Mouse (Mus musculus) liver, embryonic 14.5 days (tissue): ENCODE measurements around the gene Sdk1. TPM values are rescaled to one million over a fixed set of nuclear protein-coding genes. Genes with fewer than 3 reads are reported as not detected.
"Not testable (repeated sequence)": the region's sequence is repeated elsewhere in the genome, so short reads cannot be mapped to it uniquely, and the experiment has no call there.

ENCODE experiments used
- ATAC-seq: fragments of 200-750 bp; cut with Nextera tagmentation; 2 replicates; pipeline ENCODE4 v1.8.0; 2017; ENCODE audit warnings: moderate number of reproducible peaks, mild to moderate bottlenecking, moderate library complexity; ENCODE audit not compliant: insufficient read depth
- DNase-seq, 3 experiments: peaks; one replicate each; pipeline ENCODE4 v3.0.0-alpha.2; 2012 to 2013; ENCODE audit warnings: low read depth in 3 of 3, low spot score in 3 of 3
- H3K27ac ChIP-seq: fragments of 300-500 bp; sonication (generic); 2 replicates; pipeline ENCODE4 v1.5.1; 2014; ENCODE audit warnings: moderate library complexity, mild to moderate bottlenecking, control low read depth, inconsistent platforms
- H3K27me3 ChIP-seq: fragments of 300-500 bp; sonication (generic); 2 replicates; pipeline ENCODE4 v1.6.1; 2014; ENCODE audit warnings: mild to moderate bottlenecking, low read length, moderate library complexity; ENCODE audit not compliant: control insufficient read depth, insufficient read depth
- H3K36me3 ChIP-seq: fragments of 300-500 bp; sonication (generic); replicated peaks from 2 replicates; pipeline ENCODE4 v1.6.1; 2014; ENCODE audit warnings: low read depth; ENCODE audit not compliant: control insufficient read depth, insufficient read depth
- H3K4me1 ChIP-seq, 2 experiments: fragments of 200-500 bp in 1 of 2; fragments of 300-500 bp in 1 of 2; sonication (generic) in 1 of 2; replicated peaks; 2 replicates each; pipeline ENCODE4 v1.6.1; 2012 to 2014; ENCODE audit warnings: antibody characterized with exemption in 1 of 2, inconsistent platforms in 1 of 2, low read length in 1 of 2; ENCODE audit not compliant: control insufficient read depth in 2 of 2, insufficient read depth in 2 of 2
- H3K4me2 ChIP-seq: fragments of 300-500 bp; sonication (generic); 2 replicates; pipeline ENCODE4 v1.6.1; 2014; ENCODE audit warnings: low read depth, mild to moderate bottlenecking, control low read depth, moderate library complexity
- H3K4me3 ChIP-seq, 2 experiments: fragments of 200-500 bp in 1 of 2; fragments of 300-500 bp in 1 of 2; sonication (generic) in 1 of 2; 2 replicates each; pipeline ENCODE4 v1.5.1; 2012 to 2014; ENCODE audit warnings: low read depth in 2 of 2, low read length in 2 of 2, mild to moderate bottlenecking in 2 of 2, control low read depth in 1 of 2, inconsistent platforms in 1 of 2, moderate library complexity in 1 of 2; ENCODE audit not compliant: insufficient read depth in 1 of 2
- H3K9ac ChIP-seq: fragments of 300-500 bp; sonication (generic); replicated peaks from 2 replicates; pipeline ENCODE4 v1.6.1; 2014; ENCODE audit warnings: mild to moderate bottlenecking, control low read depth, moderate library complexity
- H3K9me3 ChIP-seq: fragments of 300-500 bp; sonication (generic); 2 replicates; pipeline ENCODE4 v1.6.1; 2016; ENCODE audit warnings: low read length, mixed read lengths; ENCODE audit not compliant: control insufficient read depth
- CTCF ChIP-seq: IDR thresholded peaks from 2 replicates; pipeline ENCODE4 v1.5.1; 2016; ENCODE audit warnings: antibody characterized with exemption, low read depth, control low read depth
- EP300 ChIP-seq: IDR thresholded peaks from 2 replicates; pipeline ENCODE4 v1.6.1; 2016; ENCODE audit warnings: antibody characterized with exemption, low read depth
- WGBS: fragments of 180-500 bp; shearing (Covaris S2); extraction: QIAGEN DNeasy Blood & Tissue Kit; methylation state at CpG from one replicate; pipeline ENCODE4 v1.1.7; 2014; ENCODE audit not compliant: insufficient replicate concordance; 5-methylcytosine and 5-hydroxymethylcytosine counted together
- polyA plus RNA-seq, 2 experiments: library from polyadenylated mRNA; depleted of rRNA in 1 of 2; stranded (reverse) in 1 of 2; unstranded in 1 of 2; fragments of >200 nt; fragmentation: Nextera tagmentation in 1 of 2; extraction: Ambion mirVana in 1 of 2; gene quantifications; 2 replicates each; pipeline versions ENCODE4 v1.2.1 to v1.2.3; 2012 to 2014

Gene Sdk1
- polyA plus RNA-seq, 2 experiments, result 0.01 to 0.25 TPM

DNA sequence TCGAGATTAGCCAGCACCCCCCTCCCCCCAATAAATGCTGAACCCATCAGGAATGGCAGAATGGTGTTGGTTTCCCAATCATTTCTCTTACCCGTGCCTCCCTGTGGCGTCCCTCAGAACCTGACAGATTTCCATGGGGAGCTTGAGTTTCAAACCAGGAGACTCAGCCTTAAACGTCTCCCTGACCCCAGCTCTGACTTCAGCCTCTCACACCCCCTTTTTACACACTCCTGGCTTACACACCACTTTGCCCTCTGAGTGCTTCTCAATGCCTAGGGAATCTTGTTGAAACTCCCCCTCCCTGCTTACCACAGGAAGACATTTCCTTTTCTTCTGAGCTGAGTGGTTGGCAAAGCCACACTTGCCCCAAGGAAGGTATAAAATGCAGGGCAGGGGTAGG is 392.0 kb downstream of the Sdk1 start:
- no peaks in the 10 kb centered on the region for H3K4me1 ChIP-seq
- TF ChIP-seq EP300, result no peak
- no peak for TF ChIP-seq CTCF
- no peak overlapping the region for H3K27ac ChIP-seq
- H3K4me2 ChIP-seq, result no peak overlapping the region
- H3K4me3 ChIP-seq, result no peak overlapping the region
- H3K9ac ChIP-seq, result no peak overlapping the region
- WGBS, result 42% methylated on average over 4 of the region's 4 CpGs
- H3K9me3 ChIP-seq, result no peaks in the 10 kb centered on the region
- no peak for ATAC-seq
- no peaks in the 10 kb centered on the region for H3K27me3 ChIP-seq
- H3K36me3 ChIP-seq, result no peaks in the 10 kb centered on the region
- DNase-seq, result no peak

DNA sequence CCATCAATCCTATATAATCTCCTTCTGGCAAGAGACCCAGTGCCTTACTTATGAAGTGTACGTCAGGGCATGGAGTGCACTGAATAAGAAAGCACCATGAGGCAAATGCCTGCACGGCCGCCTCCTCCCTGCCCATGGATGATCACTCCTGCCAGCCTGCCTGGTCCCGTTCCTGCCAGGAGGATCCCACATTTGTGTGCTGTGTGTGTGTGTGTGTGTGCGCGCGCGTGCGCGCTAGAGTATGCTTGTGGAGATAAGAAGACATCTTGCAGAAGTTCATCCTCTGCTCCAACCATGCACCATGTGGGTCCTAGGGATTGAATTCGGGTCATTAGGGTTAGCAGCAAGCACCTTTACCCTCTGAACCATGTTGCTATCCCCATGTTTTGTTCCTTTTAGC is 395.1 kb downstream of the Sdk1 start:
- DNase-seq, result no peak
- no peaks in the 10 kb centered on the region for H3K27me3 ChIP-seq
- TF ChIP-seq CTCF, result no peak
- TF ChIP-seq EP300, result no peak

DNA sequence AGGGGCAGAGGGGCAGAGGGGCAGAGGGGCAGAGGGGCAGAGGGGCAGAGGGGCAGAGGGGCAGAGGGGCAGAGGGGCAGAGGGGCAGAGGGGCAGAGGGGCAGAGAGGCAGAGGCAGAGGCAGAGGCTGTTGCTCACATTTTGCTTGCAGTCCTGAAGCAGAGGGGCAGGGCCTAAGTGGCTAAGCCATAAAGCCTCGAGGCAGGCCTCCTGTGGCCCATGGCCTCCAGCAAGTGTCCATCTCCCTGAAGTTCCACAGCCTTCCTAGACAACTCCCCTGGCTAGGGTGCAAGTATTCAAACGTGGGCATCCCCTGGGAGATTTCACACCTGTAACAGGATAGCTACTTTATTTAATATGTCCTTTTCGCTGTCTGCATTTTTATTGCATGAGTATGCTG is 395.8 kb downstream of the Sdk1 start:
- H3K27me3 ChIP-seq, H3K9ac ChIP-seq, H3K4me1 ChIP-seq, H3K9me3 ChIP-seq, H3K4me2 ChIP-seq, H3K4me3 ChIP-seq, H3K36me3 ChIP-seq, ATAC-seq, DNase-seq, H3K27ac ChIP-seq: not testable (repeated sequence)
- 43% methylated on average over 3 of the region's 3 CpGs for WGBS

More for the DNA sequence above, 395.1 kb downstream of the Sdk1 start:
- no peak overlapping the region for H3K4me2 ChIP-seq
- H3K27ac ChIP-seq, result no peak overlapping the region
- no peak overlapping the region for H3K4me3 ChIP-seq
- H3K4me1 ChIP-seq, result no peaks in the 10 kb centered on the region
- no peaks in the 10 kb centered on the region for H3K9me3 ChIP-seq
- H3K9ac ChIP-seq, result no peak overlapping the region
- no peaks in the 10 kb centered on the region for H3K36me3 ChIP-seq
- no peak for ATAC-seq
- WGBS, result 71% methylated on average over 11 of the region's 11 CpGs

DNA sequence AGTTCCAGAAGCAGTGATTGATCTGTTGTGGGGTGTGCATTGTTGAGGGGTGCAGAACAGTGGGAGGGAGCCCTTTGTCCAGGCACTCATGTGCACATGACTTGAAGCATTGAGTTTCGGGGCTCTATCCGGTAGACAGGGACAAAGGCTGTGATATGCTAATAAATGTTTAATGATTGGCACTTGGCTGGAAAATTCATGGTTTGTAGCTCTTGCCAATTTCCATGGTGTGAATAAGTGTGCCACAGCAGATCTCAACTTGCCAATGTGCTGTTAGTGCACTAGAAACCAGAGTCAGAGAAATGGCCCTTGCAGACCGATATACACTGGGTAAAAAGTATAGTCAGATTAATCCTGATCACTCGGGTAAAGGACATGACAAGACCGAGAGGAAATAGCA is 404.4 kb downstream of the Sdk1 start:
- H3K4me1 ChIP-seq, result no peaks in the 10 kb centered on the region
- TF ChIP-seq CTCF (no peak), EP300 (no peak)
- no peak overlapping the region for H3K4me3 ChIP-seq
- DNase-seq, result no peak
- no peaks in the 10 kb centered on the region for H3K27me3 ChIP-seq
- no peaks in the 10 kb centered on the region for H3K36me3 ChIP-seq
- H3K9ac ChIP-seq, result no peak overlapping the region
- ATAC-seq, result no peak
- H3K4me2 ChIP-seq, result no peak overlapping the region
- WGBS, result 74% methylated on average over 5 of the region's 5 CpGs
- no peak overlapping the region for H3K27ac ChIP-seq
- H3K9me3 ChIP-seq, result no peaks in the 10 kb centered on the region

DNA sequence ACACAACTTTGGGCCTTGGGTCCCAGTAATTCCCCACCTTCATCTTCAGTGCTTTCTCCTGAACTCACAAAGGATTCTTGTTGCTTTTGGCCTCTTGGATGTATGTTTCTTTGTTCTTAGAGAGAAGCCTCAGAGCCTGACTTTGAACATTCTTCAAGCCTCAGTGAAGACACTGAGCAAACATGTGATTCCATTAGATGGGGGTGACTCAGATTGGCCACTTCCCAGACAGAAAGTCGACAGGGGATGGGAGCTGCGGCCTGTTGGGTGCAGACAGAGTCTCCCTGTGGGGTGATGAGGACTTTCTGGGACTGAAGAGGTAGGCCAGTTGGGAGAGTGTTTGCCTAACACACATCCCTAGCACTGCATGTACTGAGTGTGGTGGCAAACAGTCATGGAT is 405.3 kb downstream of the Sdk1 start:
- Histone ChIP-seq H3K4me1 (no peaks in the 10 kb centered on the region), H3K4me2 (no peak overlapping the region), H3K9me3 (no peaks in the 10 kb centered on the region), H3K27ac (no peak overlapping the region), H3K4me3 (no peak overlapping the region), H3K27me3 (no peaks in the 10 kb centered on the region), H3K36me3 (no peaks in the 10 kb centered on the region), H3K9ac (no peak overlapping the region)
- ATAC-seq (no peak), DNase-seq (no peak)
- TF ChIP-seq EP300, result no peak
- no peak for TF ChIP-seq CTCF
- 46% methylated on average over 2 of the region's 2 CpGs for WGBS
